Comparison of ENCODE assay signal across 24 mouse cellular contexts in genomic region chr2:28747705-28748104, GRCm38 (mm10). TPM values are rescaled to one million over a fixed set of nuclear protein-coding genes. Genes with fewer than 3 reads are reported as not detected.
"Had no signal": no experiment of that assay in that cellular context is flagged by ENCODE, and none has a peak within 500 bp of the region (broad histone marks: within the 10 kb centered on the region; RNA-seq: fewer than 3 reads in every experiment).

No protein-coding gene starts in this region.

- ATAC-seq: hindbrain, embryonic 16.5 days; inflammation-experienced regulatory T-cells, adult 6 months; intestine, embryonic 15.5 days; intestine, postnatal 0 days; liver, embryonic 12.5 days had no signal

- DNase-seq: gastrocnemius, adult 2 months; gastrocnemius, postnatal 10 days; gastrocnemius, postnatal 25 days; heart, adult 18-20 months; heart, postnatal 10 days; heart, postnatal 4 days; kidney, adult 18-20 months; kidney, adult 8-10 months; kidney, postnatal 10 days; kidney, postnatal 25 days; layer of hippocampus, adult 9-11 months; layer of hippocampus, postnatal 36 days; left cerebral cortex, postnatal 4 days had no signal

RNA-seq across cellular contexts. Expression of gene Ak8, which starts 47.7 kb away (rescaled TPM):
- total RNA-seq: gastrocnemius, adult 2 months; gastrocnemius, postnatal 10 days; granulocyte monocyte progenitor cell, adult 5-6 weeks; heart, adult 18-20 months; heart, postnatal 10 days; heart, postnatal 25 days; heart, postnatal 4 days; liver, adult 2 months had no signal

RNA-seq across cellular contexts. Expression of gene Spaca9, which starts 48.2 kb away (rescaled TPM):
- total RNA-seq: gastrocnemius, adult 2 months; gastrocnemius, postnatal 10 days; gastrocnemius, postnatal 25 days; heart, adult 18-20 months; heart, adult 8-10 months; heart, postnatal 10 days; layer of hippocampus, adult 18-20 months; layer of hippocampus, postnatal 36 days; left cerebral cortex, postnatal 25 days; left cerebral cortex, postnatal 4 days; liver, adult 2 months had no signal
